Comparison of ENCODE assay signal across 16 mouse cellular contexts in the genomic region with DNA sequence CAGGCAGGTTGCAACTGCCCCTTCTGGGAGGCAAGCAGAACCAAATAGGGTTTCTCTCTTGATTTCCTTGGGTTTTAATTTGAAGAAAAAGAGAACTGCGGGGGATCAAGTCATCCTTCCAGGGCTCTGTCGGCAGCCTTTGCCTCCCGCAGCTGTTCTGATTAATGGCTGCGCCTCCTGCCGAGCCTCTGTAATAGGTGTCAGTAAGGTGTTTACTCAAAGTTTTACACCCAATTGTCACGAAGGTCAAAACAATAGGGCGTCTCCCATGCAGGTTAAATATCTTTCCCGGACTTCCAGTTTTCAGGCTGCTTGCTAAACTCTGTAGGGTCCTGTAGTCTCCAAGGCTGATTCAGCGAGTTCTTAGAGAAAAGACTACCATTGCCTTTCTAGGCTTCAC.
A peak's percentile ranks its signal among the peaks of the same experiment; 100 is the strongest.
DNase-seq lines count a peak whose midpoint lies in the region; ATAC-seq and TF ChIP-seq lines count a peak whose summit lies in the region.
"Had no signal": no experiment of that assay in that cellular context is flagged by ENCODE, and none has a peak within 500 bp of the region (broad histone marks: within the 10 kb centered on the region; RNA-seq: fewer than 3 reads in every experiment).

No protein-coding gene starts in this region.

- no peak overlapping the region for H3K4me2 ChIP-seq in midbrain, embryonic 11.5 days
- H3K4me2 ChIP-seq in midbrain, embryonic 15.5 days, result no peak overlapping the region
- H3K4me2 ChIP-seq in hindbrain, embryonic 15.5 days, result peak overlapping the region; percentile 13; the same call in 1 of the 2 replicates
- peak overlapping the region; percentile 25 for H3K4me2 ChIP-seq in neural tube, embryonic 15.5 days
- H3K4me2 ChIP-seq in liver, embryonic 11.5 days, result no peak overlapping the region
- H3K4me2 ChIP-seq: forebrain, embryonic 13.5 days had no signal

- no peak overlapping the region for H3K27ac ChIP-seq in heart, embryonic 10.5 days
- no peak overlapping the region for H3K27ac ChIP-seq in heart, adult 2 months
- no peak overlapping the region for H3K27ac ChIP-seq in midbrain, embryonic 11.5 days (ENCODE audit: low read depth, low read length)
- H3K27ac ChIP-seq in midbrain, embryonic 15.5 days, result no peak overlapping the region
- no peak overlapping the region for H3K27ac ChIP-seq in hindbrain, embryonic 15.5 days (replicated peaks)
- no peak overlapping the region for H3K27ac ChIP-seq in neural tube, embryonic 15.5 days (replicated peaks)
- no peak overlapping the region for H3K27ac ChIP-seq in liver, embryonic 11.5 days (ENCODE audit: low read depth, low read length)
- H3K27ac ChIP-seq: forebrain, embryonic 13.5 days; liver, embryonic 14.5 days had no signal

- H3K9ac ChIP-seq in heart, adult 2 months (ENCODE audit: low read depth, low read length), result no peak overlapping the region
- H3K9ac ChIP-seq in midbrain, embryonic 11.5 days (ENCODE audit: low read length), result no peak overlapping the region
- H3K9ac ChIP-seq in midbrain, embryonic 15.5 days, result no peak overlapping the region
- H3K9ac ChIP-seq in hindbrain, embryonic 15.5 days, result no peak overlapping the region
- H3K9ac ChIP-seq in neural tube, embryonic 15.5 days (replicated peaks), result no peak overlapping the region
- no peak overlapping the region for H3K9ac ChIP-seq in liver, embryonic 11.5 days (ENCODE audit: low read depth, low read length)
- H3K9ac ChIP-seq: forebrain, embryonic 13.5 days; liver, embryonic 14.5 days had no signal

- no peak for DNase-seq in heart, embryonic 10.5 days (ENCODE audit: low spot score)
- no peak for DNase-seq in heart, adult 2 months
- peak; percentile 84 for DNase-seq in midbrain, embryonic 11.5 days (ENCODE audit: low spot score, missing footprints)
- no peak for DNase-seq in liver, embryonic 11.5 days (ENCODE audit: low spot score)
- DNase-seq in left cerebral cortex, adult 8-10 months (ENCODE audit: low spot score in 2 of 2), result no peak
- DNase-seq: cerebellum, postnatal 14 days; kidney, adult 18-20 months; kidney, postnatal 4 days; right cerebral cortex, postnatal 4 days; thymus, postnatal 25 days had no signal

- 0 out of 2 replicates have a peak overlapping the region, but pooled peaks have one; percentile 5 for H3K4me3 ChIP-seq in heart, embryonic 10.5 days
- H3K4me3 ChIP-seq in heart, adult 2 months, result no peak overlapping the region
- H3K4me3 ChIP-seq in midbrain, embryonic 11.5 days (ENCODE audit: low read depth, low read length), result no peak overlapping the region
- H3K4me3 ChIP-seq in midbrain, embryonic 15.5 days, result no peak overlapping the region
- H3K4me3 ChIP-seq in hindbrain, embryonic 15.5 days, result no peak overlapping the region
- H3K4me3 ChIP-seq in neural tube, embryonic 15.5 days (replicated peaks), result no peak overlapping the region
- H3K4me3 ChIP-seq in liver, embryonic 11.5 days (ENCODE audit: low read depth, low read length), result no peak overlapping the region
- H3K4me3 ChIP-seq: forebrain, embryonic 13.5 days had no signal

- no peak for TF ChIP-seq POLR2A in heart, adult 2 months (IDR thresholded peaks at IDR 0.05; ENCODE audit: insufficient read depth, low read depth, low read length)

- 8% methylated on average over 9 of the region's 9 CpGs for WGBS in heart, embryonic 10.5 days
- 31% methylated on average over 9 of the region's 9 CpGs for WGBS in heart, adult 2 months
- WGBS in midbrain, embryonic 11.5 days, result 8% methylated on average over 9 of the region's 9 CpGs
- WGBS in midbrain, embryonic 15.5 days, result 9% methylated on average over 9 of the region's 9 CpGs
- 10% methylated on average over 9 of the region's 9 CpGs for WGBS in hindbrain, embryonic 15.5 days
- 3% methylated on average over 9 of the region's 9 CpGs for WGBS in neural tube, embryonic 15.5 days
- WGBS in liver, embryonic 11.5 days, result 11% methylated on average over 9 of the region's 9 CpGs

- intact Hi-C loops in heart, adult 2 months (cut with DNase I), result no loop called here

- no peaks in the 10 kb centered on the region for H3K4me1 ChIP-seq in heart, embryonic 10.5 days
- H3K4me1 ChIP-seq in heart, adult 2 months (ENCODE audit: control insufficient read depth, insufficient read depth, low read length), result peaks cover 1% of the 10 kb centered on the region; the same call in 1 of the 2 replicates
- H3K4me1 ChIP-seq in midbrain, embryonic 11.5 days (ENCODE audit: control insufficient read depth, insufficient read depth, low read length), result no peaks in the 10 kb centered on the region; the same call in 1 of the 2 replicates
- no peaks in the 10 kb centered on the region for H3K4me1 ChIP-seq in midbrain, embryonic 15.5 days
- 0 out of 2 replicates have a peak, but pooled peaks cover 4% of the 10 kb centered on the region for H3K4me1 ChIP-seq in hindbrain, embryonic 15.5 days (replicated peaks)
- H3K4me1 ChIP-seq in neural tube, embryonic 15.5 days, result peaks cover 6% of the 10 kb centered on the region; the same call in 1 of the 2 replicates
- H3K4me1 ChIP-seq in liver, embryonic 11.5 days (replicated peaks; ENCODE audit: control insufficient read depth, insufficient read depth, low read length), result no peaks in the 10 kb centered on the region

- ATAC-seq in midbrain, embryonic 11.5 days (ENCODE audit: low FRiP score), result no peak
- no peak for ATAC-seq in midbrain, embryonic 15.5 days (replicated peaks)
- ATAC-seq in hindbrain, embryonic 15.5 days (ENCODE audit: low FRiP score, low read depth), result no peak
- no peak for ATAC-seq in neural tube, embryonic 15.5 days (ENCODE audit: low FRiP score)
- ATAC-seq in liver, embryonic 11.5 days (replicated peaks; ENCODE audit: low FRiP score), result no peak
- ATAC-seq: forebrain, embryonic 13.5 days had no signal

- H3K36me3 ChIP-seq in heart, embryonic 10.5 days, result no peaks in the 10 kb centered on the region
- H3K36me3 ChIP-seq in heart, adult 2 months (ENCODE audit: control insufficient read depth, insufficient read depth, low read length), result no peaks in the 10 kb centered on the region
- H3K36me3 ChIP-seq in midbrain, embryonic 11.5 days (ENCODE audit: control insufficient read depth, insufficient read depth, low read length), result no peaks in the 10 kb centered on the region
- H3K36me3 ChIP-seq in midbrain, embryonic 15.5 days (replicated peaks), result no peaks in the 10 kb centered on the region
- no peaks in the 10 kb centered on the region for H3K36me3 ChIP-seq in hindbrain, embryonic 15.5 days
- H3K36me3 ChIP-seq in neural tube, embryonic 15.5 days, result no peaks in the 10 kb centered on the region
- H3K36me3 ChIP-seq in liver, embryonic 11.5 days (ENCODE audit: control insufficient read depth, insufficient read depth, low read length), result no peaks in the 10 kb centered on the region

- no peaks in the 10 kb centered on the region for H3K9me3 ChIP-seq in heart, embryonic 10.5 days
- H3K9me3 ChIP-seq in midbrain, embryonic 11.5 days (ENCODE audit: control insufficient read depth, low read length), result no peaks in the 10 kb centered on the region
- H3K9me3 ChIP-seq in midbrain, embryonic 15.5 days, result no peaks in the 10 kb centered on the region
- no peaks in the 10 kb centered on the region for H3K9me3 ChIP-seq in hindbrain, embryonic 15.5 days
- no peaks in the 10 kb centered on the region for H3K9me3 ChIP-seq in neural tube, embryonic 15.5 days (replicated peaks)
- no peaks in the 10 kb centered on the region for H3K9me3 ChIP-seq in liver, embryonic 11.5 days (ENCODE audit: control insufficient read depth, low read length)
- H3K9me3 ChIP-seq: forebrain, embryonic 13.5 days had no signal

- no peak for TF ChIP-seq EP300 in heart, adult 2 months (IDR thresholded peaks at IDR 0.05; ENCODE audit: insufficient read depth, low read depth, low read length)

- H3K79me2 ChIP-seq in heart, adult 2 months (replicated peaks; ENCODE audit: control insufficient read depth, insufficient read depth, low read length), result no peaks in the 10 kb centered on the region

- no peak for TF ChIP-seq CTCF in heart, adult 2 months (IDR thresholded peaks at IDR 0.05)

- H3K27me3 ChIP-seq in heart, embryonic 10.5 days (ENCODE audit: insufficient read depth, poor library complexity, severe bottlenecking), result peaks cover 16% of the 10 kb centered on the region; the same call in 1 of the 2 replicates
- H3K27me3 ChIP-seq in heart, adult 2 months (ENCODE audit: control insufficient read depth, insufficient read depth, low read length), result no peaks in the 10 kb centered on the region
- no peaks in the 10 kb centered on the region for H3K27me3 ChIP-seq in midbrain, embryonic 11.5 days (ENCODE audit: control insufficient read depth, insufficient read depth, low read length)
- no peaks in the 10 kb centered on the region for H3K27me3 ChIP-seq in midbrain, embryonic 15.5 days (replicated peaks)
- H3K27me3 ChIP-seq in hindbrain, embryonic 15.5 days, result 0 out of 2 replicates have a peak, but pooled peaks cover 3% of the 10 kb centered on the region
- H3K27me3 ChIP-seq in neural tube, embryonic 15.5 days (replicated peaks), result no peaks in the 10 kb centered on the region
- no peaks in the 10 kb centered on the region; the same call in 1 of the 2 replicates for H3K27me3 ChIP-seq in liver, embryonic 11.5 days (replicated peaks; ENCODE audit: control insufficient read depth, insufficient read depth, low read length)
- H3K27me3 ChIP-seq: CH12.LX had no signal

Comparison
In these comparisons a context has a peak if more than half of its experiments do, and no peak if none do; other contexts are left out.
1. H3K4me2 ChIP-seq: peak in hindbrain, embryonic 15.5 days (single experiment) and neural tube, embryonic 15.5 days (single experiment); none in midbrain, embryonic 11.5 days (single experiment), midbrain, embryonic 15.5 days (single experiment) and liver, embryonic 11.5 days (single experiment).